In genomic region chr13:6631772-6632510, GRCm38 (mm10) we compare ENCODE assay signal across 10 mouse cellular contexts. TPM values are rescaled to one million over a fixed set of nuclear protein-coding genes. Genes with fewer than 3 reads are reported as not detected.
A peak's percentile ranks its signal among the peaks of the same experiment; 100 is the strongest.
DNase-seq lines count a peak whose midpoint lies in the region; ATAC-seq lines count a peak whose summit lies in the region.
"Had no signal": no experiment of that assay in that cellular context is flagged by ENCODE, and none has a peak within 500 bp of the region (broad histone marks: within the 10 kb centered on the region; RNA-seq: fewer than 3 reads in every experiment).

No protein-coding gene starts in this region.

- no peaks in the 10 kb centered on the region for H3K27me3 ChIP-seq in heart, embryonic 10.5 days (ENCODE audit: insufficient read depth, poor library complexity, severe bottlenecking)
- H3K27me3 ChIP-seq: embryonic facial prominence, embryonic 15.5 days had no signal

- peaks cover 76% of the 10 kb centered on the region for H3K79me2 ChIP-seq in macrophage (ENCODE audit: inconsistent target)

- no peaks in the 10 kb centered on the region for H3K9me3 ChIP-seq in heart, embryonic 10.5 days
- H3K9me3 ChIP-seq: embryonic facial prominence, embryonic 15.5 days had no signal

- no peaks in the 10 kb centered on the region for H3K36me3 ChIP-seq in heart, embryonic 10.5 days
- no peaks in the 10 kb centered on the region for H3K36me3 ChIP-seq in macrophage (ENCODE audit: inconsistent target)
- H3K36me3 ChIP-seq: embryonic facial prominence, embryonic 15.5 days had no signal

- intact Hi-C loops in heart, postnatal 25 days (cut with DNase I) = no loop called here

- H3K4me1 ChIP-seq in heart, embryonic 10.5 days = peaks cover 70% of the 10 kb centered on the region

- no peak overlapping the region for H3K4me3 ChIP-seq in heart, embryonic 10.5 days
- no peak overlapping the region for H3K4me3 ChIP-seq in macrophage (ENCODE audit: inconsistent target)
- H3K4me3 ChIP-seq: embryonic facial prominence, embryonic 15.5 days had no signal

- peak overlapping the region; percentile 22; the same call in 1 of the 2 replicates for H3K27ac ChIP-seq in heart, embryonic 10.5 days
- H3K27ac ChIP-seq in macrophage = peak overlapping the region; percentile 50; the same call in 1 of the 2 replicates
- H3K27ac ChIP-seq: embryonic facial prominence, embryonic 15.5 days had no signal

- 77% methylated on average over 12 of the region's 12 CpGs for WGBS in heart, embryonic 10.5 days
- 88% methylated on average over 11 of the region's 12 CpGs for WGBS in macrophage (ENCODE audit: missing documents)

- DNase-seq in heart, embryonic 10.5 days (ENCODE audit: low spot score) = no peak
- DNase-seq in heart, postnatal 25 days (ENCODE audit: low spot score) = no peak
- DNase-seq in brain, adult 2 months (ENCODE audit: low read depth, low spot score) = peak; percentile 43
- peak; percentile 31 for DNase-seq in embryo, embryonic 9.5 days (ENCODE audit: extremely low spot score)
- DNase-seq in urinary bladder, postnatal 25 days (ENCODE audit: low spot score) = no peak
- DNase-seq: adrenal gland, adult 8-10 months; lung, adult 18-20 months had no signal

- ATAC-seq in megakaryocyte, adult 5-6 weeks (ENCODE audit: poor library complexity, severe bottlenecking) = no peak

RNA-seq across cellular contexts. Expression of gene Pfkp, which starts 16.6 kb away (rescaled TPM):
- polyA plus RNA-seq in heart, embryonic 10.5 days (2016; fragmentation: Nextera tagmentation; extraction: Ambion mirVana) = 121 and 191 TPM in 2 replicates
- total RNA-seq in heart, postnatal 25 days (2021) = 10 to 100 TPM; 64.5 to 69.1 TPM
- total RNA-seq in macrophage (2018; cell fraction: chromatin; rRNA removed) = 100 to 1,000 TPM in 23 of 26 experiments, 10 to 100 TPM in 3; 81.2 to 742 (median 166) TPM
- 10 to 100 TPM; 24.4 to 73.3 (median 37.5) TPM for total RNA-seq in macrophage (2018; cell fraction: cytosol; rRNA removed)
- total RNA-seq in macrophage (2018; cell fraction: nucleus; rRNA removed) = 100 to 1,000 TPM in 11 of 26 experiments, 10 to 100 TPM in 15; 50.6 to 688 (median 88.0) TPM
- 27.2 to 54.0 TPM (median 36.3 TPM) in 3 replicates for polyA plus RNA-seq in macrophage (2018)
- total RNA-seq in megakaryocyte, adult 5-6 weeks (2015) = 51.1 and 66.3 TPM in 2 replicates
- total RNA-seq in megakaryocyte, adult 5-6 weeks (2017) = 90.5 and 94.6 TPM in 2 replicates

Comparison
In these comparisons a context has a peak if more than half of its experiments do, and no peak if none do; other contexts are left out.
1. DNase-seq: peak in brain, adult 2 months (single experiment) and embryo, embryonic 9.5 days (single experiment); none in heart, embryonic 10.5 days (single experiment), heart, postnatal 25 days (single experiment) and urinary bladder, postnatal 25 days (single experiment).